Mouse (Mus musculus): ENCODE measurements around the gene Trappc2l.

The Trappc2l gene

GRCm38 (mm10) chr8:122651326-122651921 lies 40.0 kb downstream of the Trappc2l start:
- intact Hi-C loops (cut with DNase I), result no loop called here

- intact Hi-C loops (cut with DNase I), result no loop called here
Measured at GRCm38 (mm10) chr8:122652643-122653042, 41.2 kb downstream of the Trappc2l start.

- intact Hi-C loops (cut with DNase I), result no loop called here
Measured at GRCm38 (mm10) chr8:122654768-122655167, 43.3 kb downstream of the Trappc2l start.

GRCm38 (mm10) chr8:122656056-122656999 lies 44.9 kb downstream of the Trappc2l start:
- intact Hi-C loops (cut with DNase I), result no loop called here

- intact Hi-C loops (cut with DNase I), result no loop called here
Measured at GRCm38 (mm10) chr8:122658149-122658806, 46.8 kb downstream of the Trappc2l start.

- intact Hi-C loops (cut with DNase I), result no loop called here
Measured at GRCm38 (mm10) chr8:122658807-122659160, 47.3 kb downstream of the Trappc2l start.

GRCm38 (mm10) chr8:122660022-122660421 lies 48.6 kb downstream of the Trappc2l start:
- intact Hi-C loops (cut with DNase I), result no loop called here

GRCm38 (mm10) chr8:122661138-122661537 lies 49.7 kb downstream of the Trappc2l start:
- intact Hi-C loops (cut with DNase I), result no loop called here

GRCm38 (mm10) chr8:122661894-122662293 lies 50.5 kb downstream of the Trappc2l start:
- intact Hi-C loops (cut with DNase I), result no loop called here

- intact Hi-C loops (cut with DNase I), result no loop called here
Measured at GRCm38 (mm10) chr8:122663106-122663505, 51.7 kb downstream of the Trappc2l start.

- intact Hi-C loops (cut with DNase I), result no loop called here
Measured at GRCm38 (mm10) chr8:122663670-122664069, 52.2 kb downstream of the Trappc2l start.

GRCm38 (mm10) chr8:122665221-122665620 lies 53.8 kb downstream of the Trappc2l start:
- intact Hi-C loops (cut with DNase I), result no loop called here

GRCm38 (mm10) chr8:122665667-122666316 lies 54.4 kb downstream of the Trappc2l start:
- intact Hi-C loops (cut with DNase I), result no loop called here

Small RNA genes lying within 50 kb of the gene (microRNA-seq; reads per million reads assigned to microRNA genes)
- gene Mir6396, result 0 reads per million in 2 experiments
